Mouse (Mus musculus) right cerebral cortex, postnatal 36 days (tissue): ENCODE data around the gene Gopc.

Source experiments
- DNase-seq, 2 experiments: peaks; one replicate each; pipeline ENCODE4 v3.0.0; 2022; ENCODE audit warnings: low spot score in 2 of 2, mixed read lengths in 1 of 2

Gene Gopc

DNA sequence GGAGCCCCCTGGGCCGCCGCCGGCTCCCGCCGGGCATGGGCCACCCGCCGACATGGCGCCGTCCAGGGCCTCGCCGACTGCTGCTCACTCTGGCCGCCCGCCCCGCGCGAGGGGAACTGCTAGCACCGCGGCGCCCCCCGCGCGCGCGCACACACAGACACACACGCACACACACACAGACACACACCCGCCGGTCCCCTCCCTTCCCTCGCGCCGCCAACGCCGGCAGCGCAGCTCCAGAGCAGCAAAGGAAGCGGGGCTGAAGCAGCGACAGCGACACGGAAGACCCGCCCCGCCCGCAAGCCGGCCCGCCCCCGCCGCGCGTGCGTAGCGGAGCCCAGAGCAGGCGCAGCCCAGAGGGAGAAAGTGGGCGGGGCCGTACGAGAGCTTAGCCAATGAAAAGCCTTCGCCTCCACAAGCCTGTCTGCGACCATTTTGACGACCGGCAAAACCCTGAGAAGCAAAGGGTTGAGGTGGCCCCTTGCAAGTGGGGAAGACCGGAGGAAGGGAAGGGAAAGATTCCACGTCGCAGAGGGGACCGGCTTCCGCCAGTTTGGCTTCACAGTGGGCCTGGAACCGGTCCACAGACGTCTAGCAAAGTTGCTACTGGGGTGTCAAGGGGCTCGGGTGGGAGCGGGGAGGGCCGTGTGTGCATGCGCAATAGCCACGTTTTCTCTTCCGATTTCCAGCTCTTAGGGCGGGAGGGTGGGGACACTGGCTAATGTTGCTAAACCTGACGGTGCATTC is at the start of gene Gopc:
Gopc (minus strand) TSS at position 280 of the 747 bp plus-strand sequence.
- DNase-seq, result peak; percentile 96 to 97

DNA sequence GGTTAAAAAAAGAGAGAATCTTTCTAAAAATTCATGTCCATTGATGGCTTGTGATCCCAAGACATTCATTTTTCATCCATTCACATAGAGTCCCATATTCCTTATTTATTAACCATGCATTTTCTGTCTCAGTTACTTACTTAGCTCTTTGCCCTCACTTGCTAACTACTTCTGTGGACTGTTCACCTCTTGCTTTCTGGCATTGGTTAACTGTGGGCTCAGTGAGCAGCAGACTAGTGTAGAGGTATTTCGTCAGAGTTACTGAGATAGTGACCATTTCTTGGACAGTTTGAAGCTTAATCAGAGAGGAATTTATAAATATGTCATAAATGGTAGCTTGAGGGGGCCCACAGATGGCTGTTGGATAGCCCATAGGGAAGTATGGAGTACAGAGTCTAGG is 49.0 kb upstream of the Gopc start:
- no peak for DNase-seq

DNA sequence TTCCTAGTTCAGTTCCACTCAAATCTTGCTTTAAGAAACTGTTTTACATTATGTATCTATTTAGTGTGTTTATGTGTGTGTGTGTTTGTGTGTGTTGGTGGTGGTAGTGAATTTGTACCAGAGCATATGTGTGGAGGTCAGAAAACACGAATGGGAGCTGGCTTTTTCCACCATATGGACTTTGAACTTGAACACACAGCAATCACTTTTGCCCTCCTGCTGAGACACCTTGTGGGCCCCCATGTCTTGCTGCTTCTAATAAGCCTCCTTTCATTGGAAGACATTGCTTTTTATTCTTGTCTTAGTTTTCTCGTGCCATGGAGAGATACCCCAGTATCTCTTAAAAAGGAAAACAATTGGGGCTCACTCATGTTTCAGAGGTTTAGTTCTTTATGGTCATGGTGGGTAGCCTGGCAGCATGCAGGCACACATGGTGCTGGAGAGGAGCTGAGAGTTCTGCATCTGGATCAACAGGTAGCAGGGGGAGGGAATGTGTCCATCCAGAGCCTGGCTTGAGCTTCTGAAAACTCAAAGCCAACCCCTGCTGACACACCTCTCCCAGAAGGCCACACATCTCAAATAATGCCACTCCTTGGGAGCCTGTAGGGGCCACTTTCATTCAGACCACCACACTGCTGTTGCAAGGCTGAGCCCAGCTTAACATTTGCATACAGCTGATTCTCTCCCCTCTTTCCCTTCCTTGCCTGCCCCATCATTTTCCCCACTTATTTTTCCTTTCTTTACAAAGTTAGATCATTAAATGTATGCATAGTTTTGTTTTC is 45.9 kb upstream of the Gopc start:
- DNase-seq, result no peak

DNA sequence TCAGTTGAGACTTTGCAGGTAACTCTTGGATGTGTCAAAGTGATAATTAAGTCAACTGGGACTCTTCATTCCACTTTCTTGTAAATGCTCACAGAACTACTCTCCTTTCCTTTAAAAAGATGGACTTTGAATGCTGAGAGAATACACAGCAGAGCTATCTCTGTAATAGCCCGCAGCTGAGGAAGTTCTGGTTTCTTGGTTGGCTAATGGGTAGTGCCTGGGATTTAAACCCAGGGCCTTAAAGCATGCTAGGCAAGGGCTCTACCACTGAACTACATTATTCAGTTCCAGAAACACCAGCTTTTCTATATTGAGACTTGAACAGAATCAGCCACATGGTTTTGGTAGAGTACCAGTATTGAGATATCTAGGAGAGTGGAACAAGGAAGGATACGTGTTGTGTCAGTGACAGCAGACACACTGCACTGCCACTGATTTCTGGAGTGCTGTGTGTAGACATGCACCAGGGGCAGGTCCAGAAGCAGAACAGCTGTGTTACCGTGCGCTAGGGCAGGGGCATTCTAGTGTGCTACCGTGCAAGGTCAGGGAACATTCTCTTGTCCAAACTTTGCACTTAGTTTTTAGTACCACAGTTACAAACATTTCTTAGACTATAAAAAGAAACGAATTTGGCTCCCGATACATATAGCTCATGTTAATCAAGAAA is 44.5 kb upstream of the Gopc start:
- no peak for DNase-seq

DNA sequence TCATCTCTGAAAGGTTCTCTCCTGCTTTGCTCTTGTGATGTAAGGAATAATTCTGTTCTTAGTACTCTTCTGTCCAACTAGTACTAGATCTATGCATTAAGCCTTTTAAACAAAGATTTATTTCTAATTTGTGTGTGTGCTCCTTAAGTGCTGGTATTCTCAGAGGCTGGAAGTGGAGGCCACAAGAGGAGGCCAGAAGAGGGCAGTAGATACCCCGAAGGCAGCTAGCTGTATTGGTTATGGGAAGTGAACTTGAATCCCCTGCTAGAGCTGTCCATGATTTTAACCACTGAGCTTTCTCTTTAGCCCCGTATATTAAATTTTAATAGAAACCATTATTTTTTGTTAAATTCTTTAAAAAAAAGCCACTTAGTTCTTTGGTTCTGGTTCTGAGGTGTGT is 41.2 kb upstream of the Gopc start:
- no peak for DNase-seq

DNA sequence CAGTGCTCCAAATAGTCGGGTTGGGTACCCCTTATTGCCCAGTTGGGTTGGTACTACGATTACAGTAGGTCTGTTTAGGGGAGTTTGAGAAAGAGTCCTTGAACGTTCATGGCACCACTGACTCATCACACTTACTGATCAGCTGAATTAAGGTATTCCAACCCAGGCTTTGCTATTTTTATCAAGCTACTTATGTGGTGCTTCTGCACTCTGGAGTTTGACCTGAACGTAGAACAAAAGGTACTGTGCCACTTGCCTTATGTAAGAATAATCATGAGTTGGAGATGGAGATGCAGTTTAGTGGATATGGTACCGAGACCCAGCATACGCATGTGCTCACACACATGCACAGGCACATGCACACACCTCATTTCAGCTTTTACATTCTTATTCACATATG is 39.8 kb upstream of the Gopc start:
- DNase-seq, result no peak

DNA sequence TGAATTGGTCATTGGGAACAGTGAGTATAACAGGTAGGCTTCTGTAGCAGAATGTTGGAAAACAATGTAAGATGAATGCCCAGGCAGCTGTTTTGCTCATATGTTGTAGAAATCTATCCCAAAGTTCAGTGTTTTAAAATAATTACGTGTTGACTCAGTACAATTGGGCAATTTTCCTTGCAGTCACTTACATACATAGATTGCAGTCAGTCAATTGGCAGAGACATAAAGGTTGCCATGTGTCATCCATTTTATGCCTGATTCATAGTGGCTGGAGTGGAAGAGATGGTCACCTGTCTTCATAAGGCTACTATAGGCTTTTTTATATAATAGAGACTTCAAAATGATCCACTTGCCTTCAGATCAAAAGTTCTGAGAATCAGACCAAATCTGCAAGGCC is 38.6 kb upstream of the Gopc start:
- DNase-seq, result no peak

DNA sequence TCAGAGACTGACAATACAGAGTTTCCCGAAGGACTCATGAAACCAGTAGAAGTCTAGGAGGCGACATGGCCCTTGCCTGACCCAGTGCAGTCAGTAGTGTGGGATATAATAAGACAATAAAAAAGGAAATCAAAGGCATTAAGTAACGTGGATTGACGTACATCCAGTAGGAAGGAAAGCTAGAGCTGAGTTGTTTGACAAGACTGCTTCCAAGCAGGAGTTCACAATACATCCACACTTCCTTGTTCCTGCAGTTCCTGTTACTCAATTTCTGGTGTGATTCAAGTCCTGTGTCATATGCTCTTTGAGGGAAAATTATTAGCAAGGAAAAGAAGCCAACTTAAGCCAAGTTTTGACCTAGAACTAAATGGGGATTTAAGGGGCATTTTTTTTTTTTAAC is 37.5 kb upstream of the Gopc start:
- DNase-seq, result no peak

DNA sequence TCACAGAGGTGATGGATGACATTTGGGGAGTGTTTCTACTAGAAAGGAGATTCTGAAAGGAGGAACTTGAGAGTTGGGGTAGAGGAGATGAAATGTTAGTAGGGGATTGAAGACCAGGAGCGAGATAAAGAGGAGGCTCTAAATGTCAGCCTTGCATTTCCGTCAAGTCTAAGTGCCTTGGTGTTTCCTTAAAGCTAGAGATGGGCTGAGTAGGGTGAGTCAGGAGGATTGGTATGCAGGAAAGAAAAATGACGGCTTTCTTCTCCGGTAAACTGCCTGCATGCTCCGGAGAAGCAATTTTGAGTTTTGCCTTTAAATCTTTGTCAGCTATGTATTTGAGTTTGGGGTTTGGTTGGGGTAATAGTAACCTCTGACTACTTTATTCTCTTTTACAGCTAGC is 37.0 kb upstream of the Gopc start:
- no peak for DNase-seq

DNA sequence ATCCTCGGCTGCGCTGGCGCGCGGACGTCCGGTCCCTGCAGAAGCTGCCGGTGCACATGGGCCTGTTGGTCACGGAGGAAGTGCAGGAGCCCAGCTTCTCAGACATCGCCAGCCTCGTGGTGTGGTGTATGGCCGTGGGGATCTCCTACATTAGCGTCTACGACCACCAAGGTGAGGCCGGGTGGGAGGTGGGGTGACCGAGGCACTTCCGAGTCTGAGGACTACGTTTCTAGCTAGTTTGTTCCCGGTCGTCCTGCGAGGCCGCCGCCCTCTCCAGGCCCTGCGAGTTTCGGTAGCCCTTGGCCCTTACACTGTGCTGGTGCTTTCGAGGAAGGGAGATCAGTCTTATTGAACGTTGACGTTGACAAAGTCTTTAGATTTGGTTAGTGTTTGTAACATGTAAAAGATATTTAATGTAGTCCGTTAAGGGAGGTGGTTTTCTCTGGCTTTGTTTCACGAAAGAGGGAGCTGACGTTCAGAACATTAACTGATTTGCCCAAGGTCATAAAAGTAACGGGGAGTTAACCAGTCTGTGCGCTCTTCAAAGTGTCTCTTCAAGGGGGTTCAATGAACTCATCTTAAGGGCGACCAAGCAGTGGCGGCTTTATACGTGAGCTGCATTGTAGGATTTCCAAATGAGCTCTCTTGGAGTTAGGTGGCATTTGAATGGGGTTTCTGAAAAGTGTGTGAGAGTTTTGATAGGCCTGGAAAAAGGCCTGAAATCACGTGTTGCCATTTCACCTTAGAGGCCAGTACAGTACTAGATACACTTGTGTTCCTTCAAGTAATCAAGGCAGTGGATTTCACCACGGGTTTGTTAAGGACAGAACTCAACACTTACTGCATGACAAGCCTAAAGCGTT is 36.3 kb upstream of the Gopc start:
- peak in 1 of 2 experiments; percentile 23 for DNase-seq

DNA sequence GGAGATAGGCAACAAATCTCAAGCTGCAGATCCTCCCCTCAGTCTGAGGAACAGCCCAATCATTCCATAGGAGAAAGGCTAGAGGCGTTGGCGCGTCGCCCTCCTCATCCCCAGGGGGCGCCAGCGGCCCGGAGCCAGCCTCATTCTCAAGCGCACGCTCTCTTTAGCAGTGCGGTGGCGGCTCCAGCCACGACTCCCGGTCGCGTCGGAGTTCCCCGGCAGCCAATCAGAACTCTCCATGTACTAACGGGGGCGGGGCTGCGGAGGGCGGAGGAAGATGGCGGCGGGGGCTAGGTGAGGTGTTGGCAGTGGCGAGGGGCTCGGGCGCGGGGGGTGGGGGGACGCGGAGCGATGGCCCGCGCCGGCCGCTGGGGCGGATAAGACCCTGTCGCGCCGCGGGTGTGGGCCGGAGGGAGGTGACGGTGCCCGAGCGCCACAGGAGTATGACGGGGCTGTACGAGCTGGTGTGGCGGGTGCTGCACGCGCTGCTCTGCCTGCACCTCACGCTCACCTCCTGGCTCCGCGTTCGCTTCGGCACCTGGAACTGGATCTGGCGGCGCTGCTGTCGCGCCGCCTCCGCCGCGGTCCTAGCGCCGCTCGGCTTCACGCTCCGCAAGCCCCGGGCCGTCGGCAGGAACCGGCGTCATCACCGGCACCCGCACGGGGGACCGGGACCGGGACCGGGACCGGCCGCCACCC is 35.5 kb upstream of the Gopc start, which contains the start of gene Nus1:
Nus1 (plus strand) TSS at position 249 of the 699 bp plus-strand sequence.
- DNase-seq, result peak; percentile 96 to 97

DNA sequence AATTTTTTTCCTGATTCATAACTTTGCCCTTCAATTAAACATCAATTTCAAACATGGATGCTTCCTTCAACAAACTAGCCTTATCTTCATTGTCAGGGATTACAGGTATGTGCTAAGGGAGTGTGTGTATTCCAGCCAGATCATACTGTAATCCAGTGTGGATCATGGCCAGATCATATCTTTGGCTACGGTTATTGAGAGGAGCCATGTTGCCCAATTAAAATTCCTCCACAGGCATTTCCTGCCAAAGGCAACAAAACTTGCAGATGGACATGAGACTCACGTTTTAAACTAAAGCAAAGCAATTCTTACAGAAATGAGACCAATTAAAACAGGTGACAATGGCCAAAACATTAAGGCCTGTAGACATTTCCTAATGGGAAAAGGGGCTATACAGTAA is 34.5 kb upstream of the Gopc start:
- no peak for DNase-seq

DNA sequence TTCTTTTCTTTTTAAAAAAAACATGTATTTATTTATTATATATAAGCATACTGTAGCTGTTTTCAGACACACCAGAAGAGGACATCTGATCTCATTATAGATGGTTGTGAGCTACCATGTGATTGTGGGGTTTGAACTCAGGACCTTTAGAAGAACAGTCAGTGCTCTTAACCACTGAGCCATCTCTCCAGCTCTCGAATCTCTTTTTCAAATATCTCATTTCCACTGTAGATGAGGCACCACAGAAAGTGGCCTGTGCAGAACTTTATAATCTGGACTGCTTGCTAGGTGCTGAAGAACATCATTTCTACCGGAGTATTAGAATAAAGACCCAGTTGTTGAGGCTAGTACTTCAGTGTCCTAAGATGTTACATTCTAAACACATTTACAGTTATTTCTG is 33.1 kb upstream of the Gopc start:
- no peak for DNase-seq

DNA sequence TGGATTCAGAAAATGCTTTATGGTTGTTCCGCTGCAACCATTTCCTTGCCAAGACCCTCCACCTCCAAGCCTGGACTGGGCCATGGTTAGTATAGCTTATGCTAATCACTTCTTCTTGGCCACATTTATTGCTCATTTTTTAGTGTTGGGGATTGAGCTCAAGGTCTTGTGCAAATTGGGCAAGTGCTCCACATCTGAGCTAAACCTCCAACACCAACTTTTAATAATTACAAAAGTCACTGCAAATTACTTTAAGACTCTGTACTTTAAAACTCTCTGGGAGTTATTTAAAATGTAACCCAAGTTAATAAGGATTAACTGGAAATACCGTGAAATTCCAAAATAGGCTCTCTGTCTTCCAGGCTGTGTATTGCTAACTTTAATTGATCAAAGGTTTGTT is 25.6 kb upstream of the Gopc start:
- no peak for DNase-seq

DNA sequence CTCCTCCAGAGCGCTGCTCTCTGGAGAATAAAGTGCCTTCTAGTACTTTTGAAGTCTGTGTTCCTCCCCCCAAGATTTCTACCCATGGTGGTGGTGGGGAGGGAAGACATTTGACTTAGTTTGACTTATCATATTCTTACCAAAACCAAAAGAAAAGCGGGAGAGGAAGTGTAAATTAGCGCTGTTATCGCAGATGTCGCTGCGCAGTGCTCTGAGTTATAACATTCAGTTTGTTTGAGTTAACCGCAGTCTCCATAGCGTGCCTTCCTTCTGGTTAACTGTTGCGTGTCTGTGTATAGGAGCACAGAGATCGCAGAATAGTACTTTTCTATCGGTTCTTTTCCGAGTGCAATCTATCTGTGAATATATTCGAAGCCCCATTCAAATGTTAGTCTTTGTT is 23.2 kb upstream of the Gopc start:
- no peak for DNase-seq

DNA sequence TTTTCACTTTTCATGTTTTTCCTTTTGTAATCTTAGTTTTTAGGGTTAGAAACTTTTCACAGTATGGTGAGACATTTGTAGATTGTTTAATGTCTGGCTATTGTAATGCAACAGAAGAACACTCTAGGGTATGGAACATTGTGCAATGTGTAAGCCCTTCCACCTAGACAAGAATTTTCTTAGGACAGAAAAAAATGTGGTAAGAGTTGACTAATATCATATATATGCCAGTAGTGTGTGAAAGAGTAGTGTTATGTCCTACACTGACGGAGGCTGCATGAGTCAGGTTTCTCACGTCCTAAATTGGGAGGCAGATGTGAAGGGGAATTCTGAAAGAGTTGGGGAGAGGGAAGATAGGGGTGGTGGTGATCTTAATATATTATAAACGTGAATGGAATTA is 17.8 kb upstream of the Gopc start:
- no peak for DNase-seq

DNA sequence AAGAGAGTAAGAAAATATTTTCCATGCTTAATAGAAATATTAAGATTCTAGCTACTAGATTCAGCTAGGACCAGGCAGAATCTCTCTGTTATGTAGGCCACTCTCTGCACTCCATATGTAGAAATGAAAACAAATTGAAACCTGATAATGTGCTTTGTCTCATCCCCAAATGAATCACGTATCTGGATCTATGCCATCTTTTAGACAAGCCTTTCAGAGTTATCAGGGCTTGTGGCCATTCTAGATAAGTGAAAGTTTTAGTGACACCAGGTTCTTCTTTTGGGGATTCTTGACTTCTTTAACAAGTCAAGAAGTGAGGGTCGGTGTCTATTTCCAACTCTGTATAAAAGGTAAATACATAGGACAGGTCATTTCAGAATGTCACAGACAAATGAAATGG is 16.8 kb upstream of the Gopc start:
- DNase-seq, result no peak

DNA sequence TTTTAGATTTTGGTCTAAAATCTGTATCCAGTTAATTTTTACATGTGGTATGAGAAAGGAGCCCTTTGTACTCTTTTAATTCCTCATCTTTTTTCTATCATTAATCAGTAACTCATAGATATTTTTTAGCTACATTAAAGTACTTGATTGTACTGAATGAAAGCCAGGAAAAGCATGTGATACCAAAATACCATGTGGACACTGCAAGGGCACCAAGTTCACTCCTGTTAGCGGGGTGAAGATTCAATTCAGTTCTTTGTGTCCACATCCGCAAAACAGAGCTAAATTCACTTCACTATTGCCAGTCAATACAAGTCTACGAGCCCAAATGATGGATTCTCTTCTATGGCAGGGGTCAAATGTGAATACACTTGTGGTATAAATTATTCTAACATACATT is 14.7 kb upstream of the Gopc start:
- no peak for DNase-seq

DNA sequence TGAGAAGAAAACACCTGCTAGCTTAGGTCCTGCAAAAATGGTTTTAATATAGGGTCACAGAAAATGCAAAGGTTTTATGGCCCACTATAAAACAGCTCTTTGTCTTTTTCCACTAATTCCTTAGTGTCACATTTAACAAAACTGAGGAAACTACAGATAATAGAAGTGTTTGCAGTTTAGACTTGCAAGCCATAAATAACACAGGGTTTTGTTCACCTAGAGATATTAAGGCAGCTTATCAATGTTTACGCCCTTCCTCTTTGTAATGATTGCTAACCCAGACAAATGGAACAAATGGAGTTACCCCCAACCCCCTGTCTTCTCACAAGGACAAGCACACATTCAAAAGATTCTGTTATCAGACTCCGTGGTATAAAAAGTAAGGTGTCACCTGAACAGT is 9.3 kb upstream of the Gopc start:
- DNase-seq, result no peak

DNA sequence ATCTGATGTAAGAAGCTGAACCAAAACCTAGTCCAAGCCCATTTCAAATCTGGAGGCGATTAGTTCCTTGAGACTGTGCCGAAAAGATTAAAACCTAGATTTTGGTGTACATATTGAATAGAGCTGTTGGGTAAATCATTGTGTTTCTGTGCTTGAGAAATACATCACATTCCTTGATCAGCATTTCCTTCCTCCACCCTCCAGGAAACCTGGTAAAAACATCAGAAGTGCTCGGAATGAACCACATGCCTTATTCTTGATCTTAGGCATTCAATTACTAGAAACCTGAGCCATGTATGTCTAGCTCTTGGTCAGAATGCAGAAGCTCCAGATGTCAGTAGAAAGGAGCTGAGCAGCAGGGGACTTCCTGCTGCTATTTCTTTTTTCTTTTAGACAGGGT is 7.5 kb upstream of the Gopc start:
- DNase-seq, result no peak

DNA sequence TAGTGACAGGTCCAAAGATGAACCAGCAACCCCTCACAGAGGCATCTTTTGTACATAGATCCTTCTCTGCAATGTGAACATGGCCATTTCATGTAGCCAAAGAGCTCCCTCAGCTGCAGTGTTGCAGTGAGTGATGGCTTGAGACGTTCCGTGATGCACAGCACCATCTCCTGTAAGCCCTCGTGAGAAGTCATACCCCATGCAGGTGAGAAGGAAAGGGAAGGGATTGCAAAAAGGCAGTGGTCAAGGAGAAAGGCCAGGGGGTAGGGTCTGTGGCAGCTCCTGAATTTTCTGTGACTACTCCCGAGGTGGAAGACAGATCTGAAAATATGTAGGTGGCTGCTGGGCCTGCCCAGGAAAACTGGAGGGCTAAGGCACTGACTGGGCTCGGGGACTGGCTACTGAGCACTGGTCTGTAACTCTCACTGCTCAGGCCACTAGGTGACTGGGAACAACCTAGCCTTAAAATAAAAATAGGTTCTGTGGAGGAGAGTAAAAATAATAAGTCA is 7.1 kb upstream of the Gopc start, which contains the start of gene Nepn:
Nepn (plus strand) TSS at position 51 of the 509 bp plus-strand sequence.
- DNase-seq, result no peak
